Mouse (Mus musculus): Measurements from ENCODE around the gene Olfr1404.
"Not testable (repeated sequence)": the region's sequence is repeated elsewhere in the genome, so short reads cannot be mapped to it uniquely, and the experiment has no call there.

The Olfr1404 gene

GRCm38 (mm10) chr1:173212092-173212491, at the start of gene Olfr1404:
Gene Olfr1404, plus strand, starts transcription at chr1:173212392.
- DNase-seq (ENCODE audit: low spot score), result no peak

GRCm38 (mm10) chr1:173174154-173174842, 37.9 kb upstream of the Olfr1404 start:
- DNase-seq (ENCODE audit: low spot score), result no peak

GRCm38 (mm10) chr1:173190540-173190939, 21.7 kb upstream of the Olfr1404 start, which contains the start of gene Olfr1406:
Gene Olfr1406, minus strand, starts transcription at chr1:173190640.
- DNase-seq (ENCODE audit: low spot score), result no peak

GRCm38 (mm10) chr1:173192059-173192458, 20.1 kb upstream of the Olfr1404 start:
- DNase-seq (ENCODE audit: low spot score), result no peak

GRCm38 (mm10) chr1:173196359-173196758, 15.8 kb upstream of the Olfr1404 start:
- DNase-seq (ENCODE audit: low spot score), result no peak

GRCm38 (mm10) chr1:173197508-173197907, 14.7 kb upstream of the Olfr1404 start, which contains the start of gene Olfr218:
Gene Olfr218, plus strand, starts transcription at chr1:173197808.
- no peak for DNase-seq (ENCODE audit: low spot score)

GRCm38 (mm10) chr1:173216481-173216880, 4.3 kb downstream of the Olfr1404 start:
- DNase-seq (ENCODE audit: low spot score), result no peak

- no peak for DNase-seq (ENCODE audit: low spot score)
These were observed 14.9 kb downstream of the Olfr1404 start, which contains the start of gene Fcer1a for GRCm38 (mm10) chr1:173227081-173227480. Gene Fcer1a, minus strand, starts transcription at chr1:173227214.

- DNase-seq (ENCODE audit: low spot score), result not testable (repeated sequence)
These were observed 24.8 kb downstream of the Olfr1404 start for GRCm38 (mm10) chr1:173237004-173237403.

- no peak for DNase-seq (ENCODE audit: low spot score)
These were observed 37.7 kb downstream of the Olfr1404 start for GRCm38 (mm10) chr1:173249888-173250287.

GRCm38 (mm10) chr1:173265701-173266100, 53.5 kb downstream of the Olfr1404 start, which contains the start of gene Olfr418:
Gene Olfr418, plus strand, starts transcription at chr1:173266001.
- DNase-seq (ENCODE audit: low spot score), result no peak

Measured in T-cell, adult 2 months (primary cell).